Mouse (Mus musculus) hindbrain, postnatal 0 days (tissue): ENCODE measurements around the gene Paxbp1. TPM values are rescaled to one million over a fixed set of nuclear protein-coding genes. Genes with fewer than 3 reads are reported as not detected.

Source experiments
- ATAC-seq: fragments of 200-750 bp; cut with Nextera tagmentation; 2 replicates; pipeline ENCODE4 v1.8.0; 2017; ENCODE audit warnings: mild to moderate bottlenecking, moderate TSS enrichment, moderate library complexity
- DNase-seq: peaks from one replicate; pipeline ENCODE4 v3.0.0-alpha.2; 2015; ENCODE audit warnings: low spot score
- H3K27ac ChIP-seq: fragments of 300-500 bp; sonication (generic); 2 replicates; pipeline ENCODE4 v1.5.1; 2014; ENCODE audit warnings: mild to moderate bottlenecking
- H3K27me3 ChIP-seq: fragments of 300-500 bp; sonication (generic); 2 replicates; pipeline ENCODE4 v1.6.1; 2014; ENCODE audit warnings: low read length, mixed read lengths; ENCODE audit not compliant: insufficient read depth
- H3K36me3 ChIP-seq: fragments of 300-500 bp; sonication (generic); 2 replicates; pipeline ENCODE4 v1.6.1; 2014; ENCODE audit warnings: low read length, mixed read lengths; ENCODE audit not compliant: insufficient read depth
- H3K4me1 ChIP-seq: fragments of 300-500 bp; sonication (generic); 2 replicates; pipeline ENCODE4 v1.6.1; 2014; ENCODE audit warnings: antibody characterized with exemption, low read length, mixed read lengths; ENCODE audit not compliant: insufficient read depth
- H3K4me2 ChIP-seq: fragments of 300-500 bp; sonication (generic); 2 replicates; pipeline ENCODE4 v1.6.1; 2014; ENCODE audit warnings: low read depth, mild to moderate bottlenecking, low read length, moderate library complexity, mixed read lengths
- H3K4me3 ChIP-seq: fragments of 300-500 bp; sonication (generic); 2 replicates; pipeline ENCODE4 v1.5.1; 2014; ENCODE audit warnings: low read length
- H3K9ac ChIP-seq: fragments of 300-500 bp; sonication (generic); replicated peaks from 2 replicates; pipeline ENCODE4 v1.6.1; 2014; ENCODE audit warnings: mild to moderate bottlenecking, low read length, moderate library complexity, mixed read lengths
- H3K9me3 ChIP-seq: fragments of 300-500 bp; sonication (generic); 2 replicates; pipeline ENCODE4 v1.6.1; 2016; ENCODE audit warnings: low read length, mixed read lengths
- CTCF ChIP-seq: IDR thresholded peaks from 2 replicates; pipeline ENCODE4 v1.5.1; 2016; ENCODE audit warnings: antibody characterized with exemption, control low read depth, low read depth
- WGBS: fragments of 180-500 bp; shearing (Covaris S2); extraction: QIAGEN DNeasy Blood & Tissue Kit; methylation state at CpG from one replicate; pipeline ENCODE4 v1.1.7; 2014; 5-methylcytosine and 5-hydroxymethylcytosine counted together
- polyA plus RNA-seq: library from polyadenylated mRNA; unstranded; fragments of >200 nt; fragmentation: Nextera tagmentation; extraction: Ambion mirVana; gene quantifications from 2 replicates; pipeline ENCODE4 v1.2.1, GENCODE M21; 2015
- total RNA-seq: library from RNA; depleted of rRNA; stranded (reverse); fragments of >200 nt; gene quantifications from 2 replicates; pipeline ENCODE4 v1.2.3, GENCODE M21; 2014

Paxbp1 gene
- total and polyA plus RNA-seq, 2 experiments from 2014 or later = 22.8 to 39.7 TPM

GRCm38 (mm10) chr16:91055150-91055549 lies 10.8 kb upstream of the Paxbp1 start:
- H3K4me3 ChIP-seq = no peak overlapping the region

GRCm38 (mm10) chr16:91053599-91053998 lies 9.3 kb upstream of the Paxbp1 start:
- H3K27ac ChIP-seq = no peak overlapping the region
- TF ChIP-seq CTCF = no peak
- H3K4me2 ChIP-seq = no peak overlapping the region
- H3K4me3 ChIP-seq = no peak overlapping the region
- 49% methylated on average over 8 of the region's 8 CpGs for whole genome bisulfite sequencing
- H3K36me3 ChIP-seq = no peaks in the 10 kb centered on the region
- no peaks in the 10 kb centered on the region for H3K27me3 ChIP-seq
- no peak overlapping the region for H3K9ac ChIP-seq
- DNase-seq (no peak), ATAC-seq (no peak)
- H3K4me1 ChIP-seq = no peaks in the 10 kb centered on the region
- no peaks in the 10 kb centered on the region for H3K9me3 ChIP-seq

More at GRCm38 (mm10) chr16:91055150-91055549, 10.8 kb upstream of the Paxbp1 start:
- H3K4me1 ChIP-seq = no peaks in the 10 kb centered on the region
- no peak overlapping the region for H3K27ac ChIP-seq
- no peaks in the 10 kb centered on the region for H3K36me3 ChIP-seq
- H3K9me3 ChIP-seq = no peaks in the 10 kb centered on the region
- H3K9ac ChIP-seq = no peak overlapping the region
- no peak for TF ChIP-seq CTCF
- H3K27me3 ChIP-seq = no peaks in the 10 kb centered on the region
- DNase-seq = no peak
- no peak overlapping the region for H3K4me2 ChIP-seq
- no peak for ATAC-seq
- 83% methylated on average over 5 of the region's 5 CpGs for WGBS

GRCm38 (mm10) chr16:91045511-91045910 lies 1.2 kb upstream of the Paxbp1 start:
- Histone ChIP-seq H3K9ac (no peak overlapping the region), H3K27ac (no peak overlapping the region), H3K27me3 (no peaks in the 10 kb centered on the region), H3K9me3 (no peaks in the 10 kb centered on the region), H3K4me3 (no peak overlapping the region), H3K4me2 (0 out of 2 replicates have a peak overlapping the region, but pooled peaks have one; percentile 75), H3K4me1 (peaks cover 9% of the 10 kb centered on the region), H3K36me3 (no peaks in the 10 kb centered on the region)
- DNase-seq (peak; percentile 66), ATAC-seq (no peak)
- TF ChIP-seq CTCF = peak; percentile 63
- WGBS = 63% methylated on average over 8 of the region's 8 CpGs

DNA sequence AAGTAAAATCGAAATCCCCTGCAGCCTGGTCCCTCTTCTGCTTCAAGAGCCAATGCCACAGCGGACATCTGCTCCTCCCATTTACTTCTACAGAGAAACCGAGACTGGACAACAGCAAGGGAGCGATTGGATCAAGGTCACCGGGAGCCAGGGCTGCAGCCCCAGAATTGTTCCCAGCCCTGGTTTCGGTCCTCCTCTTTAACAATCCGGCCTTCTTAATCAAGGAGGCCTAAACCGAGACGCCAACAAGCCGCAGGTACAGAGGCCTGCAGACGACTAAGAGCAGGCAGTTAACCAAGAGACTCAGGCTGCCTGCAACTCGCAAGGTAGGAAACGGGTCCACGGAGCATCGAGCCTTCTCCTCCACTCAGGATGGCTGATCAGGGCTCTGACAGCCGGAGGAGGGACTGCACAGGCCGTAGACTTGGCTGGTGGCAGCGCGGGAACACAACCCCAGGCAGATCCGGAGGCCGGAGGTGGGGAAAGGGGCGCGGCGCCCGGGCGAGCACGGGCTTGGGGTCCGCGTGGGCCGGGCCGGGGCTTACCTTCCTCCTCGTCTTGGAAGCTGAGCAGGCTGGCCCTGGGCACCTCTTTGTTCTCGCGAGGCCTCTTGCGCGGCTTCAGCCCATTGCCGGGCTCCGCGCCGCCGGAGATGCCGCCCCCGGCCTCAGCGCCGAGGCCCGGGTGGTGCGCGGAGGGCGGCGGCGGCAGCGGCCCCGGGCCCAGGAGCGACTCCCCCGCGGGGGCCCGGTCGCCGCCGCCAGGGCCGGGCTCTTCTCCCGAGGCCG lies 688 bp downstream of the Paxbp1 start:
- Histone ChIP-seq H3K27ac (peak overlapping the region; percentile 98), H3K36me3 (peaks cover 6% of the 10 kb centered on the region; the same call in 1 of the 2 replicates), H3K4me2 (peak overlapping the region; percentile 74), H3K27me3 (no peaks in the 10 kb centered on the region), H3K9me3 (no peaks in the 10 kb centered on the region), H3K4me1 (peaks cover 9% of the 10 kb centered on the region), H3K9ac (peak overlapping the region; percentile 98), H3K4me3 (peak overlapping the region; percentile 86)
- DNase-seq (peak; percentile 73), ATAC-seq (peak; percentile 79)
- TF ChIP-seq CTCF = no peak
- WGBS = under 1% methylated on average over 60 of the region's 63 CpGs

GRCm38 (mm10) chr16:91042640-91043039 lies 1.7 kb downstream of the Paxbp1 start:
- peak overlapping the region; percentile 74 for H3K4me2 ChIP-seq
- peak overlapping the region; percentile 86 for H3K4me3 ChIP-seq
- H3K4me1 ChIP-seq = peaks cover 9% of the 10 kb centered on the region
- WGBS = 51% methylated on average over 1 of the region's 1 CpGs
- H3K9ac ChIP-seq = peak overlapping the region; percentile 7; the same call in 1 of the 2 replicates
- no peak overlapping the region for H3K27ac ChIP-seq
- TF ChIP-seq CTCF = no peak
- DNase-seq = no peak
- H3K27me3 ChIP-seq = no peaks in the 10 kb centered on the region
- no peak for ATAC-seq
- H3K36me3 ChIP-seq = peaks cover 10% of the 10 kb centered on the region; the same call in 1 of the 2 replicates
- H3K9me3 ChIP-seq = no peaks in the 10 kb centered on the region

DNA sequence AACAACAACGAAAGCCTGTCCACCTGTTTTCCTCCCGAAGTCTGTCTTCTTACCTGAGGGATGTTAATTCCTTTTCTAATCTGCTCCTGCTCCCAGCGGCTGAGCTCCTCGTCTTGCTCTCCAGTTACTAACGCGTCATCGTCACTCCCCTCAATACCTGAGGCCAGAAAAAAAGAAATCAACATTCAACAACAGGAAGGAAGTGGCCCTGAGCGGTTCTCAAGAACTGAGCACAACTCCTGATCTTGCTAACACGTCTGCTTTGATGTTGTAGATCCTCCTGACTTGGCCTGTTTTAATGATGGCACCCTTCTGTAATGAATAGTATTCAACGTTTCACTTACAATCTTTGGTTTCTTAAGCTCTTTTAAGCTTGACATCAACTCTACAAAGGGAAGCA lies 8.5 kb downstream of the Paxbp1 start:
- no peaks in the 10 kb centered on the region for H3K9me3 ChIP-seq
- peaks cover 60% of the 10 kb centered on the region for H3K36me3 ChIP-seq
- no peak overlapping the region for H3K27ac ChIP-seq
- H3K4me3 ChIP-seq = no peak overlapping the region
- H3K4me1 ChIP-seq = no peaks in the 10 kb centered on the region
- 91% methylated on average over 10 of the region's 10 CpGs for WGBS
- ATAC-seq (no peak), DNase-seq (no peak)
- no peak overlapping the region for H3K4me2 ChIP-seq
- no peak overlapping the region for H3K9ac ChIP-seq
- no peaks in the 10 kb centered on the region for H3K27me3 ChIP-seq
- no peak for TF ChIP-seq CTCF

GRCm38 (mm10) chr16:91030751-91031150 lies 13.6 kb downstream of the Paxbp1 start:
- ATAC-seq (no peak), DNase-seq (no peak)
- H3K4me1 ChIP-seq = no peaks in the 10 kb centered on the region
- H3K27me3 ChIP-seq = no peaks in the 10 kb centered on the region
- no peaks in the 10 kb centered on the region for H3K9me3 ChIP-seq
- H3K36me3 ChIP-seq = peaks cover 75% of the 10 kb centered on the region
- no peak overlapping the region for H3K27ac ChIP-seq
- 92% methylated on average over 4 of the region's 4 CpGs for whole genome bisulfite sequencing
- no peak overlapping the region for H3K9ac ChIP-seq
- H3K4me2 ChIP-seq = no peak overlapping the region
- no peak for TF ChIP-seq CTCF
- no peak overlapping the region for H3K4me3 ChIP-seq
